Mouse (Mus musculus) neural tube, embryonic 11.5 days (tissue): ENCODE measurements around the gene Col23a1. TPM values are rescaled to one million over a fixed set of nuclear protein-coding genes. Genes with fewer than 3 reads are reported as not detected.

Experiments
- ATAC-seq: fragments of 200-750 bp; cut with Nextera tagmentation; 2 replicates; pipeline ENCODE4 v1.8.0; 2017; ENCODE audit warnings: moderate number of reproducible peaks, mild to moderate bottlenecking, moderate TSS enrichment, moderate library complexity; ENCODE audit not compliant: insufficient read depth, low FRiP score, low TSS enrichment
- DNase-seq: peaks from one replicate; pipeline ENCODE4 v3.0.0-alpha.2; 2015; ENCODE audit warnings: low spot score
- H3K27ac ChIP-seq: fragments of 300-500 bp; sonication (generic); 2 replicates; pipeline ENCODE4 v1.5.1; 2014; ENCODE audit warnings: low read depth, mild to moderate bottlenecking, low read length
- H3K27me3 ChIP-seq: fragments of 300-500 bp; sonication (generic); 2 replicates; pipeline ENCODE4 v1.6.1; 2014; ENCODE audit warnings: mild to moderate bottlenecking, low read length, mixed read lengths; ENCODE audit not compliant: control insufficient read depth, insufficient read depth
- H3K36me3 ChIP-seq: fragments of 300-500 bp; sonication (generic); 2 replicates; pipeline ENCODE4 v1.6.1; 2014; ENCODE audit warnings: mild to moderate bottlenecking, low read length, moderate library complexity, mixed read lengths; ENCODE audit not compliant: control insufficient read depth, insufficient read depth
- H3K4me1 ChIP-seq: fragments of 300-500 bp; sonication (generic); 2 replicates; pipeline ENCODE4 v1.6.1; 2014; ENCODE audit warnings: low read length, mixed read lengths; ENCODE audit not compliant: control insufficient read depth, insufficient read depth
- H3K4me2 ChIP-seq: fragments of 300-500 bp; sonication (generic); 2 replicates; pipeline ENCODE4 v1.6.1; 2014; ENCODE audit warnings: low read depth, mild to moderate bottlenecking, moderate library complexity
- H3K4me3 ChIP-seq: fragments of 300-500 bp; sonication (generic); 2 replicates; pipeline ENCODE4 v1.5.1; 2014; ENCODE audit warnings: low read depth, low read length
- H3K9ac ChIP-seq: fragments of 300-500 bp; sonication (generic); 2 replicates; pipeline ENCODE4 v1.6.1; 2014; ENCODE audit warnings: mild to moderate bottlenecking, low read length
- H3K9me3 ChIP-seq: fragments of 300-500 bp; sonication (generic); 2 replicates; pipeline ENCODE4 v1.6.1; 2016; ENCODE audit warnings: low read length; ENCODE audit not compliant: control insufficient read depth
- WGBS: fragments of 180-500 bp; shearing (Covaris S2); extraction: QIAGEN DNeasy Blood & Tissue Kit; methylation state at CpG from one replicate; pipeline ENCODE4 v1.1.7; 2014; 5-methylcytosine and 5-hydroxymethylcytosine counted together
- polyA plus RNA-seq: library from polyadenylated mRNA; unstranded; fragments of >200 nt; fragmentation: Nextera tagmentation; extraction: Ambion mirVana; gene quantifications from 2 replicates; pipeline ENCODE4 v1.2.1, GENCODE M21; 2014

The Col23a1 gene
- polyA plus RNA-seq, 1 experiment from 2014 or later = 10.9 TPM

GRCm38 (mm10) chr11:51422713-51423112 lies 133.0 kb downstream of the Col23a1 start:
- 80% methylated on average over 14 of the region's 14 CpGs for WGBS
- H3K27me3 ChIP-seq = no peaks in the 10 kb centered on the region
- H3K4me1 ChIP-seq = no peaks in the 10 kb centered on the region
- no peak overlapping the region for H3K27ac ChIP-seq
- H3K4me2 ChIP-seq = no peak overlapping the region
- ATAC-seq (no peak), DNase-seq (no peak)
- no peak overlapping the region for H3K4me3 ChIP-seq
- no peaks in the 10 kb centered on the region for H3K9me3 ChIP-seq
- no peaks in the 10 kb centered on the region for H3K36me3 ChIP-seq
- no peak overlapping the region for H3K9ac ChIP-seq

- Histone ChIP-seq H3K4me3 (no peak overlapping the region), H3K9me3 (no peaks in the 10 kb centered on the region), H3K4me1 (no peaks in the 10 kb centered on the region), H3K27ac (no peak overlapping the region), H3K4me2 (no peak overlapping the region), H3K9ac (no peak overlapping the region), H3K27me3 (no peaks in the 10 kb centered on the region), H3K36me3 (no peaks in the 10 kb centered on the region)
- DNase-seq (no peak), ATAC-seq (no peak)
- WGBS = 94% methylated on average over 3 of the region's 3 CpGs
Observed at GRCm38 (mm10) chr11:51426155-51426554, 136.4 kb downstream of the Col23a1 start.

GRCm38 (mm10) chr11:51429428-51430179 lies 139.9 kb downstream of the Col23a1 start:
- no peak overlapping the region for H3K4me3 ChIP-seq
- no peak overlapping the region; the same call in 1 of the 2 replicates for H3K9ac ChIP-seq
- H3K4me1 ChIP-seq = no peaks in the 10 kb centered on the region
- WGBS = 45% methylated on average over 16 of the region's 16 CpGs
- no peak overlapping the region for H3K4me2 ChIP-seq
- DNase-seq (no peak), ATAC-seq (no peak)
- no peaks in the 10 kb centered on the region for H3K36me3 ChIP-seq
- H3K9me3 ChIP-seq = no peaks in the 10 kb centered on the region
- H3K27me3 ChIP-seq = no peaks in the 10 kb centered on the region
- H3K27ac ChIP-seq = no peak overlapping the region

- H3K4me2 ChIP-seq = no peak overlapping the region
- no peaks in the 10 kb centered on the region for H3K27me3 ChIP-seq
- no peak for DNase-seq
- no peaks in the 10 kb centered on the region for H3K4me1 ChIP-seq
- no peak overlapping the region for H3K9ac ChIP-seq
- no peak overlapping the region for H3K27ac ChIP-seq
- 75% methylated on average over 8 of the region's 8 CpGs for WGBS
- H3K36me3 ChIP-seq = no peaks in the 10 kb centered on the region
- H3K4me3 ChIP-seq = no peak overlapping the region
- no peaks in the 10 kb centered on the region for H3K9me3 ChIP-seq
- no peak for ATAC-seq
Observed at GRCm38 (mm10) chr11:51430180-51430578, 140.5 kb downstream of the Col23a1 start.

- DNase-seq (no peak), ATAC-seq (no peak)
- no peaks in the 10 kb centered on the region for H3K27me3 ChIP-seq
- H3K4me2 ChIP-seq = no peak overlapping the region
- no peaks in the 10 kb centered on the region for H3K36me3 ChIP-seq
- H3K9me3 ChIP-seq = no peaks in the 10 kb centered on the region
- WGBS = 78% methylated on average over 3 of the region's 3 CpGs
- no peaks in the 10 kb centered on the region for H3K4me1 ChIP-seq
- no peak overlapping the region for H3K4me3 ChIP-seq
- H3K27ac ChIP-seq = no peak overlapping the region
- no peak overlapping the region for H3K9ac ChIP-seq
Observed at GRCm38 (mm10) chr11:51431287-51431686, 141.6 kb downstream of the Col23a1 start.

- WGBS = 66% methylated on average over 8 of the region's 8 CpGs
- H3K4me3 ChIP-seq = no peak overlapping the region
- H3K4me2 ChIP-seq = no peak overlapping the region
- no peaks in the 10 kb centered on the region for H3K9me3 ChIP-seq
- H3K36me3 ChIP-seq = no peaks in the 10 kb centered on the region
- no peak overlapping the region for H3K27ac ChIP-seq
- DNase-seq = no peak
- no peaks in the 10 kb centered on the region for H3K4me1 ChIP-seq
- no peak for ATAC-seq
- no peak overlapping the region for H3K9ac ChIP-seq
- no peaks in the 10 kb centered on the region for H3K27me3 ChIP-seq
Observed at GRCm38 (mm10) chr11:51431968-51432367, 142.2 kb downstream of the Col23a1 start.

- Histone ChIP-seq H3K9ac (no peak overlapping the region), H3K4me3 (no peak overlapping the region), H3K4me1 (no peaks in the 10 kb centered on the region), H3K27me3 (no peaks in the 10 kb centered on the region), H3K27ac (no peak overlapping the region), H3K36me3 (no peaks in the 10 kb centered on the region), H3K4me2 (no peak overlapping the region), H3K9me3 (no peaks in the 10 kb centered on the region)
- DNase-seq (no peak), ATAC-seq (no peak)
- WGBS = over 99% methylated on average over 7 of the region's 7 CpGs
Observed at GRCm38 (mm10) chr11:51442006-51442405, 152.3 kb downstream of the Col23a1 start.

GRCm38 (mm10) chr11:51442599-51442998 lies 152.9 kb downstream of the Col23a1 start:
- no peak overlapping the region for H3K4me3 ChIP-seq
- H3K4me2 ChIP-seq = no peak overlapping the region
- no peak overlapping the region for H3K9ac ChIP-seq
- H3K27ac ChIP-seq = no peak overlapping the region
- ATAC-seq = no peak
- H3K9me3 ChIP-seq = no peaks in the 10 kb centered on the region
- H3K27me3 ChIP-seq = no peaks in the 10 kb centered on the region
- no peaks in the 10 kb centered on the region for H3K4me1 ChIP-seq
- no peak for DNase-seq
- WGBS = 70% methylated on average over 8 of the region's 8 CpGs
- no peaks in the 10 kb centered on the region for H3K36me3 ChIP-seq

- DNase-seq (no peak), ATAC-seq (no peak)
- H3K4me3 ChIP-seq = no peak overlapping the region
- no peak overlapping the region for H3K9ac ChIP-seq
- no peak overlapping the region for H3K27ac ChIP-seq
- no peaks in the 10 kb centered on the region for H3K36me3 ChIP-seq
- 69% methylated on average over 2 of the region's 2 CpGs for WGBS
- H3K27me3 ChIP-seq = no peaks in the 10 kb centered on the region
- no peaks in the 10 kb centered on the region for H3K9me3 ChIP-seq
- H3K4me1 ChIP-seq = peaks cover 4% of the 10 kb centered on the region; the same call in 1 of the 2 replicates
- no peak overlapping the region for H3K4me2 ChIP-seq
Observed at GRCm38 (mm10) chr11:51443818-51444217, 154.1 kb downstream of the Col23a1 start.
